Mouse (Mus musculus): ENCODE results near the gene Btnl6. TPM values are rescaled to one million over a fixed set of nuclear protein-coding genes. Genes with fewer than 3 reads are reported as not detected.
"Not testable (repeated sequence)": the region's sequence is repeated elsewhere in the genome, so short reads cannot be mapped to it uniquely, and the experiment has no call there.

The Btnl6 gene
- polyA plus RNA-seq, 1 experiment from 2014 or later: not detected

DNA sequence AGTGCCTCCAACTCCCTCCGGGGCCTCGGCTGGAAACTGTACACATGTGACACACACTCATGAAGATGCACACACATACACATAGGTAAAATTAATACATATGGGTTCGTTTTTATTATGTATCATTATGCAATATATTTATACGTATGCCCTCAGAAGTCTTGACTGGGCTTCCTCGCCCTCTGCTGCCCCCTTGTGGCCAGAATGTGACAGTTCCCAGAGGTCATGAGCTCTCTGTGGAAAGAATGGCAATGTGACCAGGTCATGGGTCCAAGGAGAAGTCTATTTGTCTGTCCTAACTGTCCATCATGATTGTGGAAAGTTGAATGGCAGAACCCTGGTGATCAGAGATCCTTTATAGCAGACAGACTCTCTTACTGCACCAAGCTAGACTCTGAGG, 38.3 kb upstream of the Btnl6 start:
- no peak overlapping the region for H3K27ac ChIP-seq
- H3K27me3 ChIP-seq: peaks cover 7% of the 10 kb centered on the region; the same call in 1 of the 2 replicates
- H3K4me3 ChIP-seq (replicated peaks): no peak overlapping the region
- ATAC-seq (ENCODE audit: insufficient number of reproducible peaks, insufficient read depth, low FRiP score, low TSS enrichment, low read depth): no peak
- 29% methylated on average over 5 of the region's 5 CpGs for WGBS
- no peaks in the 10 kb centered on the region for H3K36me3 ChIP-seq
- H3K4me1 ChIP-seq (replicated peaks): no peaks in the 10 kb centered on the region
- no peak overlapping the region for H3K9ac ChIP-seq (replicated peaks)
- no peaks in the 10 kb centered on the region for H3K9me3 ChIP-seq
- H3K4me2 ChIP-seq: no peak overlapping the region

DNA sequence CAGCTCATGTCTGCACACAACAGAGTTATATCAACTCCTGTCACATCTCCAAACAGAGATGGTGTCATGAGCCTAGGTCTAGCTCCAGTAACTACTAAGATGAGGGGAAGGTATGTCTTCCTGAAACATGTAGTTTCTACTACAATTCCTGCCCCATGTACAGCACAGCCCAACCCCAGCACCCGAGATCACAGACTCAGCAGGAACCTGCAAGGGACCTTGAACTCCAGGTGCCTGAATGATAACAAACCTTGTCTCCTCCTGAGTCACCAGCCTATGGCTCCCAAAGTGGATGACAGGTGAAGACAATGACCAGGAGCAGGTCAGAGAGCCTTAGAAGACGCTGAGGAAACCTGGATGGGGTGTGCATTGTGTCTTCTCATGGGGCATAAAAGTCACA, 32.7 kb upstream of the Btnl6 start:
- Histone ChIP-seq H3K27ac (no peak overlapping the region), H3K27me3 (peaks cover 3% of the 10 kb centered on the region; the same call in 1 of the 2 replicates), H3K4me1 (replicated peaks) (no peaks in the 10 kb centered on the region), H3K4me3 (replicated peaks) (no peak overlapping the region), H3K36me3 (no peaks in the 10 kb centered on the region), H3K9me3 (no peaks in the 10 kb centered on the region), H3K9ac (replicated peaks) (no peak overlapping the region), H3K4me2 (no peak overlapping the region)
- ATAC-seq (ENCODE audit: insufficient number of reproducible peaks, insufficient read depth, low FRiP score, low TSS enrichment, low read depth): no peak
- WGBS: 76% methylated on average over 2 of the region's 2 CpGs

GRCm38 (mm10) chr17:34549156-34549555, 32.0 kb upstream of the Btnl6 start:
- H3K27ac ChIP-seq: no peak overlapping the region
- H3K36me3 ChIP-seq: no peaks in the 10 kb centered on the region
- no peak for ATAC-seq (ENCODE audit: insufficient number of reproducible peaks, insufficient read depth, low FRiP score, low TSS enrichment, low read depth)
- H3K4me3 ChIP-seq (replicated peaks): no peak overlapping the region
- H3K27me3 ChIP-seq: peaks cover 3% of the 10 kb centered on the region; the same call in 1 of the 2 replicates
- no peaks in the 10 kb centered on the region for H3K9me3 ChIP-seq
- no peaks in the 10 kb centered on the region for H3K4me1 ChIP-seq (replicated peaks)
- H3K4me2 ChIP-seq: no peak overlapping the region
- no peak overlapping the region for H3K9ac ChIP-seq (replicated peaks)
- WGBS: 98% methylated on average over 3 of the region's 3 CpGs

DNA sequence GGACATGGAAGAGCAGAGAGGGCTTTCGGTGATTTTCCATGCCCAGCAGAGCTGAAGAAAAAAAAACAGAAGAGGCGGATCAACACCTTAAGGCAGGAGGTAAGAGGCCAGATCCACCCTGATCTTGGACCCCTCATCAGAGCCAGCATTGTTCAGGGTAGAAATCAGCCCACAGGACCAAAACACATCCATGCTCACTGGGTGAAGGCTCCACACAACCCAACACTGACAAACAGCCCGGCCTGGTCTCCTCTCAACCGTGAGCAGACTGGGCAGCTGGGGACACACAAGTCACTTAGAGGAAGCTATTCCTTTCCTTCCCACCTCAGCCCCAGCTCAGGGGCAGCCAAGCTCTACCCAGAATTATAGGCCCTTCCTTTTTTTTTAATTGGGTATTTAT, 30.4 kb upstream of the Btnl6 start:
- no peaks in the 10 kb centered on the region for H3K4me1 ChIP-seq (replicated peaks)
- no peaks in the 10 kb centered on the region for H3K9me3 ChIP-seq
- H3K27ac ChIP-seq: no peak overlapping the region
- H3K4me3 ChIP-seq (replicated peaks): no peak overlapping the region
- H3K36me3 ChIP-seq: no peaks in the 10 kb centered on the region
- 90% methylated on average over 4 of the region's 4 CpGs for WGBS
- no peak for ATAC-seq (ENCODE audit: insufficient number of reproducible peaks, insufficient read depth, low FRiP score, low TSS enrichment, low read depth)
- H3K27me3 ChIP-seq: peaks cover 3% of the 10 kb centered on the region; the same call in 1 of the 2 replicates
- H3K9ac ChIP-seq (replicated peaks): no peak overlapping the region
- no peak overlapping the region for H3K4me2 ChIP-seq

- no peak overlapping the region for H3K9ac ChIP-seq (replicated peaks)
- H3K4me2 ChIP-seq: no peak overlapping the region
- 100% methylated on average over 1 of the region's 1 CpGs for WGBS
- no peaks in the 10 kb centered on the region for H3K36me3 ChIP-seq
- H3K9me3 ChIP-seq: no peaks in the 10 kb centered on the region
- no peaks in the 10 kb centered on the region for H3K4me1 ChIP-seq (replicated peaks)
- ATAC-seq (ENCODE audit: insufficient number of reproducible peaks, insufficient read depth, low FRiP score, low TSS enrichment, low read depth): no peak
- peaks cover 1% of the 10 kb centered on the region; the same call in 1 of the 2 replicates for H3K27me3 ChIP-seq
- no peak overlapping the region for H3K4me3 ChIP-seq (replicated peaks)
- H3K27ac ChIP-seq: no peak overlapping the region
Measured at GRCm38 (mm10) chr17:34546797-34547196, 29.6 kb upstream of the Btnl6 start.

DNA sequence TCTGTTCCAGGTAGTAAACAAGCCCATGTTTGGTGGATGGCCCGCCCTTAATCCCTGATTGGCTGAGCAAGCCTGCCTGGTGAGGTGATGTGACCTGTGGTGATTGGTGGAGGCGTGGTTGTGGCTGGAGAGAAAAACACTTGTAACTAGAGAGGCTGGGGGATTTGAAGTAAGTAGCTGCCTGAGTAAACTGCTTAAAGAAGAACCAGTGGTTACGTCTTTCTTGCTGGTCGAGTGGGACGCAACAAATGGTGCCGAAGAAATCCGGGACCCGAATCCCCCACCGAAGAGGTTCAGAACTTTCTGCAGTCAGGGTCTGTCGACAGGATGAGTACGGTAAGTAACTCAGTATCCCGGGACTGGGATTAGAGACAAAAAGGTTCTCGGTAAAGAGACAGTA, 26.4 kb upstream of the Btnl6 start:
- not testable (repeated sequence) for H3K4me3 ChIP-seq (replicated peaks); H3K27ac ChIP-seq; H3K36me3 ChIP-seq; ATAC-seq (ENCODE audit: insufficient number of reproducible peaks, insufficient read depth, low FRiP score, low TSS enrichment, low read depth); H3K27me3 ChIP-seq; H3K4me1 ChIP-seq (replicated peaks); H3K4me2 ChIP-seq; H3K9me3 ChIP-seq; H3K9ac ChIP-seq (replicated peaks)
- WGBS: 94% methylated on average over 13 of the region's 13 CpGs

DNA sequence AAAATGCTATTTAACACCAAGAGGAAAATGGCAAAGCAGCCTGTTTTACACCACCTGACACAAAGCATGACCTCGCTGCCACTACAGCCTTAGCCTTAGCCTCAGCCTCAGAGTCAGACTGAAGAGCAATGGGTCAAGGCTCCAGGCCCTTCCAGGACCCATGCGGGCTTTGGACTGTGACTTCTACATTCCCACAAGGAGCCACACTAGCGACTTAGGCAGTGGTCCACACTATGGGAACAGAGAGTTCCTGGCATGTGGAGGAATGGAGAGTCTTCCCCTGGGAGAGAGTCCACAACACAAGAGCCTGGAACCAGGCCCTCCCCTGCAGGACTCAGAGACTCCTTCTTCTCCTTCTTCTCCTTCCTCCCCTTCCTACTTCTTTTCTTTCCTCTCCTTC, 15.5 kb upstream of the Btnl6 start:
- no peak overlapping the region for H3K9ac ChIP-seq (replicated peaks)
- no peaks in the 10 kb centered on the region for H3K36me3 ChIP-seq
- no peaks in the 10 kb centered on the region for H3K4me1 ChIP-seq (replicated peaks)
- ATAC-seq (ENCODE audit: insufficient number of reproducible peaks, insufficient read depth, low FRiP score, low TSS enrichment, low read depth): no peak
- no peak overlapping the region for H3K27ac ChIP-seq
- 74% methylated on average over 3 of the region's 3 CpGs for WGBS
- no peaks in the 10 kb centered on the region for H3K9me3 ChIP-seq
- no peak overlapping the region for H3K4me3 ChIP-seq (replicated peaks)
- no peaks in the 10 kb centered on the region for H3K27me3 ChIP-seq
- H3K4me2 ChIP-seq: no peak overlapping the region

GRCm38 (mm10) chr17:34519001-34519400, 1.8 kb upstream of the Btnl6 start:
- Histone ChIP-seq H3K27me3 (peaks cover 4% of the 10 kb centered on the region; the same call in 1 of the 2 replicates), H3K36me3 (no peaks in the 10 kb centered on the region), H3K4me3 (replicated peaks) (no peak overlapping the region), H3K27ac (no peak overlapping the region), H3K9me3 (no peaks in the 10 kb centered on the region), H3K9ac (replicated peaks) (no peak overlapping the region), H3K4me2 (no peak overlapping the region), H3K4me1 (replicated peaks) (no peaks in the 10 kb centered on the region)
- WGBS: 79% methylated on average over 1 of the region's 1 CpGs
- no peak for ATAC-seq (ENCODE audit: insufficient number of reproducible peaks, insufficient read depth, low FRiP score, low TSS enrichment, low read depth)

DNA sequence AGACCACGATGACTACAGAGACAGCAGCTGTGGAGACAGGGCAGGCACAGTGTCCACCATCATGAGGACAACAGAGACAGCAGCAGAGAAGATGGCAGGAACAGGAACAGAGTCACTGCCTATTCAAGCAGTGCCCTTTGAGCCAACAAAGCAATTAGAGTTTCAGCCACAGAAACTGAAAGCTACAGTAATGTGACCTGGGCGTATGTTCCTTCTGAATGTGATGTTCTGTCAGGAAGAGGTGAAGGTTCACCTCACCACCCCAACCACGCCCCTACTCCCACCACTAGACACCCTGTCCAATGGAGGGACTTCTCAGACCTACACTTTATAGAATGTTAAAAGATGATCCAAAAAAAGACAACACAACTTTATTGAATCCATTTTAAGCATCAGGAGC, 1.4 kb upstream of the Btnl6 start:
- not testable (repeated sequence) for H3K36me3 ChIP-seq; H3K4me2 ChIP-seq; H3K4me1 ChIP-seq (replicated peaks); ATAC-seq (ENCODE audit: insufficient number of reproducible peaks, insufficient read depth, low FRiP score, low TSS enrichment, low read depth); H3K9me3 ChIP-seq; H3K4me3 ChIP-seq (replicated peaks); H3K9ac ChIP-seq (replicated peaks); H3K27me3 ChIP-seq; H3K27ac ChIP-seq
- 68% methylated on average over 3 of the region's 3 CpGs for WGBS

GRCm38 (mm10) chr17:34517795-34518194, 643 bp upstream of the Btnl6 start:
- H3K27me3 ChIP-seq: peaks cover 5% of the 10 kb centered on the region; the same call in 1 of the 2 replicates
- no peaks in the 10 kb centered on the region for H3K9me3 ChIP-seq
- no peaks in the 10 kb centered on the region for H3K36me3 ChIP-seq
- 92% methylated on average over 4 of the region's 4 CpGs for WGBS
- H3K27ac ChIP-seq: no peak overlapping the region
- no peak overlapping the region for H3K4me2 ChIP-seq
- no peak overlapping the region for H3K9ac ChIP-seq (replicated peaks)
- no peaks in the 10 kb centered on the region for H3K4me1 ChIP-seq (replicated peaks)
- H3K4me3 ChIP-seq (replicated peaks): no peak overlapping the region
- no peak for ATAC-seq (ENCODE audit: insufficient number of reproducible peaks, insufficient read depth, low FRiP score, low TSS enrichment, low read depth)

GRCm38 (mm10) chr17:34516514-34516913, 638 bp downstream of the Btnl6 start:
- Histone ChIP-seq H3K4me3 (replicated peaks) (no peak overlapping the region), H3K27ac (no peak overlapping the region), H3K27me3 (peaks cover 5% of the 10 kb centered on the region; the same call in 1 of the 2 replicates), H3K4me2 (no peak overlapping the region), H3K36me3 (no peaks in the 10 kb centered on the region), H3K4me1 (replicated peaks) (no peaks in the 10 kb centered on the region), H3K9me3 (no peaks in the 10 kb centered on the region), H3K9ac (replicated peaks) (no peak overlapping the region)
- no peak for ATAC-seq (ENCODE audit: insufficient number of reproducible peaks, insufficient read depth, low FRiP score, low TSS enrichment, low read depth)
- WGBS: 76% methylated on average over 2 of the region's 2 CpGs

- not testable (repeated sequence) for H3K4me3 ChIP-seq (replicated peaks); H3K9me3 ChIP-seq; H3K27ac ChIP-seq; H3K36me3 ChIP-seq; H3K9ac ChIP-seq (replicated peaks); H3K27me3 ChIP-seq; ATAC-seq (ENCODE audit: insufficient number of reproducible peaks, insufficient read depth, low FRiP score, low TSS enrichment, low read depth); H3K4me1 ChIP-seq (replicated peaks); H3K4me2 ChIP-seq
- 78% methylated on average over 1 of the region's 1 CpGs for WGBS
Measured at GRCm38 (mm10) chr17:34511723-34512122, 5.4 kb downstream of the Btnl6 start.
